Mouse (Mus musculus): ENCODE measurements around the gene Trpm8.

The Trpm8 gene

GRCm38 (mm10) chr1:88301121-88302014, 23.9 kb downstream of the Trpm8 start:
- no peak for DNase-seq (ENCODE audit: low spot score)

DNA sequence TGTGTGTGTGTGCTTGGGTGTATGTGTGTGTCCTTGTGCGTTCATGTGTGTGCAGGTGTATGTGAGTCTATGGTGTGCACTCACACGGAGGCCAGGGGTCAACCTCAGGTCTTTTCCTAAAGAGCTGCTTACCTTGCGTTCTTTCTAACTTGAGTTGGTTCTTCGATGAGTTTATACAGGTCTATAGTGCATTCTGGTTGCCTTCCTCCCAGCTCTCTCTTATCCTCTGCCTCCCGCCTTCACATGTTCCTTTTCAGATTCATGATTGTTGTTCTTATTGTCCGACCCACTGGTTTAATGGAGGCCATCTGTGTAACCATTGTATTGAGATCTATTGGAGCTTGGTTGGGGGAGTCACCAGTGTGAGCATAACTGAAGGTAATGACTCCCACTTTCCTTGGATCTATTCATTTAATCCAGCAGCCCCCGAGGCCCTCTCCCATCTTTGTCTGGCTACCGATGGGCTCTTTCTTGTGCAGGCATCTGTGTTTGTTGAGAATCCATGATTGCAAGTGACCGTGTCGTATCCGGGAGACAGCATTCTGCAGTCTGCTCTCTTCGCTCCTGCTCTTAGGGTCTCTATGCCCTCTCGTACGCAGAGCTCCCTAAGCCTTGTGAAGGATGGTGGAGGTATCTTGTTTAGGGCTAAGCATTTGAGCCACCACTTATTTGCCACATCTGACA, 24.7 kb downstream of the Trpm8 start:
- no peak for DNase-seq (ENCODE audit: low spot score)

DNA sequence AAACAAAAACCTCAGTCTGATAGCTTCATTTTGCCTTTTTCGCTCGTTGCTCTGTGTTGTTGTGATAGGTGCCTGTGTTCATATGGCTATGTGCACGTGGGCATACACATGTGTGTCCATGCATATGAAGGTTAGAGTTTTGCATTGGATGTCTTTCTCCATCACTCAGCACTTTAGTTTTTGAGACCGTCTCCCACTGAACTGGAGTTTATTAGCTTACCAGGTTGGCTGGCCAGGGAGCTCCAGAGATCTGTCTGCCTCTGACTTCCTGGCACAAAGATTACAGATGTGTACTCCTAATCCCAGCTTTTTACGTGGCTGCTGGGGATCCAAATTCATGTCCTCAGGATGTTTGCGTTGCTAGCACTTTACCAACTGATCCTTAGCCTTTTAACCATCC, 26.3 kb downstream of the Trpm8 start:
- no peak for DNase-seq (ENCODE audit: low spot score)

GRCm38 (mm10) chr1:88304261-88304985, 27.0 kb downstream of the Trpm8 start:
- no peak for DNase-seq (ENCODE audit: low spot score)

GRCm38 (mm10) chr1:88305018-88305795, 27.7 kb downstream of the Trpm8 start:
- no peak for DNase-seq (ENCODE audit: low spot score)

GRCm38 (mm10) chr1:88306543-88306942, 29.1 kb downstream of the Trpm8 start:
- no peak for DNase-seq (ENCODE audit: low spot score)

- DNase-seq (ENCODE audit: low spot score): no peak
Observed at GRCm38 (mm10) chr1:88307180-88307579, 29.7 kb downstream of the Trpm8 start.

- no peak for DNase-seq (ENCODE audit: low spot score)
Observed at GRCm38 (mm10) chr1:88309020-88309419, 31.6 kb downstream of the Trpm8 start.

- no peak for DNase-seq (ENCODE audit: low spot score)
Observed at GRCm38 (mm10) chr1:88309905-88310304, 32.4 kb downstream of the Trpm8 start.

DNA sequence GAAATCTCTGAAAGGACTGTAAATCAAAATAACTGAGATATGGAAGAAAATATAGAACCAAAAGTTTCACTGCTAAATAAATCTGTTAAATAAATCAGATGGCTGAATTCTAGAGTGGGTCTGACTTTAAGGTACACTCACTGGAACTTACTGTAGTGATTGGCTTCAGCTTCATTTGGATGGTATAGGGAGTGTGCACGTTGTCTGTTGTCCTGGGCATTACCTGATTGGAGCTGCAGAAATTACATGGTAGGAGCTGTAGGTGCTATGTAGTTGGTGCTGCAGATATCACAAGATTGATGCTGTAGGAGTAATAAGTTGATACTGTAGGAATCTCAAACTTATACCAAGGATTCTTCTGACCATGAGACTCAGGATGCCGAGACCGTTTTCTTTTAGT, 32.9 kb downstream of the Trpm8 start:
- no peak for DNase-seq (ENCODE audit: low spot score)

GRCm38 (mm10) chr1:88317279-88317678, 39.8 kb downstream of the Trpm8 start:
- no peak for DNase-seq (ENCODE audit: low spot score)

DNA sequence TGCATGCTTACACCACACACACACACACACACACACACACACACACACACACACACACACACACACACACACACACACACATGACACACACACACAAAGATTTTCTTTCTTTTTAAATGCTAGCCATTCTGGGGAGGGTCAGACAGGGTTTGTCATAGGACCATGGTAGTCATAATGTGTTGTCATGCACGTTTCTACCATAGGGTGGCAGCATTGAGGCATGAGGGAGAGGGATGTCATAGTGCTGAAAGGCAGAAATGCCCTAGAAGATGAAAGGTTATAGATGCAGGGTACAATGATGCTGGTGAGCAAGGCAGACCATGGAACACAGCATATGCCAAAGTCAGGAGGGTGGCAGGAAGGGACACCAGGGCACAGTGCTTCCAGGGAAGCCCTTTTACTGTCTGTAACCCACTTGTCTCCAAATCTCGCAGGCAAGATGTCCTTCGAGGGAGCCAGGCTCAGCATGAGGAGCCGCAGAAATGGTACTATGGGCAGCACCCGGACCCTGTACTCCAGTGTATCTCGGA, 41.1 kb downstream of the Trpm8 start:
- DNase-seq (ENCODE audit: low spot score): no peak

DNA sequence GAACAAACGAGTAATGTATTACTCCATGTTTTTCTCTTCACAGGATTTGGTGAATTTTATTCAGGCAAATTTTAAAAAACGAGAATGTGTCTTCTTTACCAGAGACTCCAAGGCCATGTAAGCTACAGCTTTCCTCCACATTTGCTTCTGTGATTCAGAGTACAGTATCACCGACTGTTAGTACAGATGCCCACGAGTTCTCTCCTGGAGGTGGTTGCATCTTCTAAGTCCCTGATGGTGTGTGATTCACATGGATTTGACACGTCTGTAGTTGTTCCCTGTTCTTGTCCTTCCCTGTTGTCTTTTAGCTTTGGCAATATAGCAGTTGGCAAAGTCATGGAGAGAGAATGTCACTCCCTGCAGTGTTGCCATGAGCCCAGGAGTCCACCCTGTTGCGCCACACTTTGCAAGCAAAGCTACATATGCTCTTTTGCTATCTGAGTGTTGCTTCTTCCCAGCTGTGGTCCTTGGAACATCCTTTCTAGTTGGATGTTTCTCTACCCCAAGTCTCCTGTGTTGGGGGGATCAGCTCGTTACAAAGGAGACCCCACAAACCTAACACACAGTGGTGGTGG, 43.4 kb downstream of the Trpm8 start:
- DNase-seq (ENCODE audit: low spot score): no peak

DNA sequence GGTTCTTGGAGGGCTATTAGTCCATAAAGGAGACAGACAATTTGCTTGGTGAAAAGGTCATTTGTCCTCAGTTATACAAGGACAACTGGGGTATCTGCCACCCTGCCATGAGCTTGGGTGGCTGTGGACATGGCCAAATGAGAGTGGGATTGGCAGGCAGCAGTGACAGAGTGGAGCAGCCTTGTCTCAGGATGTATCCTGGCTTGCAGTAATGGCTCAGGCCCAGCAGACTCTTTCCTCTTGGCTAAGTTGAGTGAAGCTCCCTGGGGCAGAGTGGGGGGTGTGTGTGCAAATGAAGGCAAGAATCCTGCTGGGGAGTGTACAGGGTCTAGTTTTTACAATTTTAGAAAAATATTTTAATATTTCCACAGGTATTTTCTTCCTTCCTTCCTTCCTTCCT, 44.7 kb downstream of the Trpm8 start:
- no peak for DNase-seq (ENCODE audit: low spot score)

DNA sequence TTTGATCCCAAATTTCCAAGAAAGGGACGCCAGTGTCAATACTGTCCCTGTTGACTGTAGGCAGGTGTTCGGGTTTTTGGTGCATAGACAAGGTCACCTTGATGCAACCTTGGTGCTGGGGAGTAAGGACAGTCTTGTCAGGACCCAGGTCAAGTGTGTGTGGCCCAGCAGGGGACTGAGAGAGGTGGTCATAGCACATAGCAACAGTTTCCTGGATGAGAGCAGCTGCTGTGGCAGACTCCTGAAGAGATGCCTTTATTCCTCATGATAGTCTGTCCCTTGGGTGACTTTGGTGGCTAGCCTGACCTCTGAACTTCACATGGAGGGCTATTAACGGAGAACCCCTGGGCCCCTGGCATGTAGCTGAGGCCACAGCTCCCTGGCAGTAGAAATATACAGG, 45.6 kb downstream of the Trpm8 start:
- no peak for DNase-seq (ENCODE audit: low spot score)

GRCm38 (mm10) chr1:88339481-88339880, 62.0 kb downstream of the Trpm8 start:
- no peak for DNase-seq (ENCODE audit: low spot score)

DNA sequence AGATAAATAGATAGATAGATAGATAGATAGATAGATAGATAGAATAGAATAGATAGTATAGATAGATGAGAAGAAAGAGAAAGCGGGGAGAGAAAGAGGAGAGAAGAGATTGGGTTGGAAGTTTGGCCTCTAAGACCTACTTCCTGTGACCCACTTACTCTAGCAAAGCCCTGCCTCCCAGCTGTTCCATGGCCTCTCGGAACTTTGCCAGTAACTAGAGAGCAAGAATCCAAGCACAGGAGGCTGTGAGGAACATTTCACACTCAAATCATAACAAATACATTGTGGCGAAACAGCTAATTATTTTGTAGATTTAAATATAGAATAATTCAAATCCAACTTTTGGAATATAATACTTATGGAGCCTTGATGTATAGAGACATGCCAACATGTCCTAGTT, 65.2 kb downstream of the Trpm8 start:
- no peak for DNase-seq (ENCODE audit: low spot score)

- no peak for DNase-seq (ENCODE audit: low spot score)
Observed at GRCm38 (mm10) chr1:88345580-88345979, 68.1 kb downstream of the Trpm8 start.

DNA sequence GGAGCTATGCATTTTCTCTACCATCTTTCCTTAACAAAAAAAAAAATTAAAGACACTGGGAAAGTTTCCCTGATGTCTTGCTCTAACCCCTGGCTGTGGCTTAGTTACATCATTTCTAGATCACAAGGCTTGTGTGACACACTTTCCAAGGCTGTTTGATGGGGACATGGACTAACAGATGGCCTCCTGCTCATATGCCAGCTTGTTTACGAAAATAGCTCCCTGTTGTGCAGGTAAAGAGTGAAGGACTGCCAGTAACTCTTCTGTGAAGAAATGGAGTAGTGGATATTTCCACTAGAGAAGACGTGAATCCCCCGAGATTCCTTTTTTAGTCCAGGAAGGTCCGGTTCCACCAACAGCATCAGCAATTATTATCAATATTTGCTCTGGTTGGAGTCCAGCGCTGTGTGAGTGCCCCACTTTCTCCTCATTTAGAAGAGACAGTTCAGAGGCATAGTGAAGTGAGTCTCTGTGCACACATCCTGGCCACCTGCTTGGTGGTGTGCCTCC, 71.1 kb downstream of the Trpm8 start:
- no peak for DNase-seq (ENCODE audit: low spot score)

DNA sequence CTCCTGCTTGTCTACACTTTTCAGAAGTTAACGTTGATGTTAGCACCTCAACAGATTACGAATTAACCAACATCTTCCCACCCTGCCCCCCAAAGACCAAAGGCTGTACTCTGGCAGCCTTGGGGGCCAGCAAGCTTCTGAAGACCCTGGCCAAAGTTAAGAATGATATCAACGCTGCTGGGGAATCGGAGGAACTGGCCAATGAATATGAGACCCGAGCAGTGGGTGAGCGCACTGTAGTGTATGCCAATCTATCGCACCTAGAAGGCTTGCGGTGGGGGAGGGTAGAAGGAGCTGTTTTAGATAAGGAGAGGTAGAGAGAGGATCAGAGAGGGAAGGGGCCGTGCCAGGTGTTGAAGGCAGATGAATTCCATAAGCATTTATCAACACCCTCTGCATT, 73.3 kb downstream of the Trpm8 start:
- DNase-seq (ENCODE audit: low spot score): no peak

DNA sequence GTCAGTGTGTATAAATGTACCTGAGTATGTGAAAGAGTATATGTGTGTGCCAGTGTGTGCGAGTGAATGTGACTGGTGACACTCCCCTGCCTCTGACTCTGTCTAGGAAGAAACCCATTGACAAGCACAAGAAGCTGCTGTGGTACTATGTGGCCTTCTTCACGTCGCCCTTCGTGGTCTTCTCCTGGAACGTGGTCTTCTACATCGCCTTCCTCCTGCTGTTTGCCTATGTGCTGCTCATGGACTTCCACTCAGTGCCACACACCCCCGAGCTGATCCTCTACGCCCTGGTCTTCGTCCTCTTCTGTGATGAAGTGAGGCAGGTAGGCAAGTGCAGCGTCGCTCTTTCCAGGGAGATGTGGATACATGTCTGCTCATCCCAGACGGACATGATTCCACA, 77.6 kb downstream of the Trpm8 start:
- no peak for DNase-seq (ENCODE audit: low spot score)
